Mouse (Mus musculus) left cerebral cortex, adult 9 months (tissue): ENCODE data around the gene Dennd1c.

Experiments
- DNase-seq, 2 experiments: peaks; one replicate each; pipeline ENCODE4 v3.0.0; 2022; ENCODE audit warnings: low spot score in 2 of 2

Gene Dennd1c

DNA sequence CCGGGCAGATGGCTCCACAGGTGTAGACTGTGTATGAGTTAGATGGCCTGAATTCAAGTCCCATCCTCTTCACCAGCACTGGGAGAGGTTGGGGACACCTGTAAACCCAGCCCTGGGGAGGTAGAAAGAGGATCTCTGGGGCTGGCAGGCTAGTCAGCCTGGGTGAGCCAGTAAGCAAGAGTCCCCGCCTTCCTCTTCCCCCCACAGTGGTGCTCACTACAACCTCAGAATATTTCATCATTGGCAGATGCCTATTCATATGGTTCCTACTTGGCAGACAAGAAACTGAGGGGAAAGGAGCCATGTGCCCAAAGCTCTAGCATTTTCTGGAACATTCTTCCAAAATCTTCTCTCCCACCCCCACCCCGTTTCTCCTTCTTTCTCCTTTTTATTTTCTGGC, 29.5 kb downstream of the Dennd1c start:
- no peak for DNase-seq

DNA sequence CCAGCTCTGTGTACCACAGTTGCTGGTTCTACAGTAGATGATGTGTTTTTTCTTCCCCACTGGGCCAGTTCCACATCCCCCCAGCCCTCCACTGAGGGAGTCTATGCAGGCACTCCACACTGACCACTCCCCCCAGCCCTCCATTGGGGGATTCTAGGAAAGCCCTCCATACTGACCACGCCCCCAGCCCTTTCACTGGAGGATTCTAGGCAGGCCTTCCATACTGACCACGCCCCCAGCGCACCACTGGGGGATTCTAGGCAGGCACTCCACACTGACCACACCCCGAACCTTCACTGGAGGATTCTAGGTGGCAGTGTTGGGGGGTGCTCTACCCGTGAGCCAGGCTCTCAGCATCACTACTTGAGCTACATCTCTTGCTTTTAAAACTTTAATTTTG, 30.9 kb downstream of the Dennd1c start:
- DNase-seq: no peak

- no peak for DNase-seq
Observed at GRCm38 (mm10) chr17:57041554-57041953, 36.8 kb downstream of the Dennd1c start, which contains the start of gene Slc25a41. Slc25a41 (minus strand) TSS chr17:57041654.

GRCm38 (mm10) chr17:57038978-57039377, 39.3 kb downstream of the Dennd1c start:
- DNase-seq: no peak

GRCm38 (mm10) chr17:57032854-57033253, 45.5 kb downstream of the Dennd1c start:
- DNase-seq: no peak

DNA sequence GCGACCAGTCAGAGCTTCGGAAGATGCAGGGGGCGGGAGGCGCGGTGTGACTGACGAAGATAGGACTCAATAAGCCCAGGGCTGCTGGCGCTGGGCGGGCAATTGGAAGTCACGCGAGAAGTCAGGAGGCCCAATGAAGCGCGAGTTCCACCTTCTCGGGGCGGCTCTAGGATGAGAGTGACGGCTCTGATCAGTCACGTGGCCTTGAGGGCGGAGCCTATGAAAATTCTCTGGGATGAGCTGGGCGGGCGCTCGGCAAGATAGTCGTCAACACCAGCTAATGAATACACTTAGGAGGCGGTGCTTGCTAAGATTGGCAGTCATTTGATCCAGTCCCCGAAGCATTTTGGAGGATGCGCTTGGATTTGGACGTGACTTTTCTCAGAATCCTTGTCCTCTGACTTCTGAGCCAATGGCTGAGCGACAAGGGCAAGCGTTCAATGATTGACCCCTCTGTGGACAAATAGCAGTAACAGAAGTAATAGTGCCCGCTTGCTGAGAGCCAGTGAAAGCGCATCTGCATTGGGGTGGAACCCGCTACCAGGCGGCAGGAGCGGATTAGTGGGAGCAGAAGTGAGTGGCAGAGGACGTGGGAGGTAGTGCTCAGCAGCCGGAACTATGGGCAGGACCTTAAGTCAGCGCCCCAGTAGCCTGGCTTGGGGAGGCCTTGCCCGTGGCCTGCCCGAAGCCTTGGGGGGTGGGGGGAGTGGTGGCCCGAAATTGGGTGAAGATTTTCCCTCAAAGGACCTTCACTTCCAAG, 46.5 kb downstream of the Dennd1c start:
- peak; percentile 100 for DNase-seq

- DNase-seq: no peak
Observed at GRCm38 (mm10) chr17:57030931-57031660, 47.2 kb downstream of the Dennd1c start, which contains the start of gene Khsrp. Khsrp (minus strand) TSS chr17:57031522.

- no peak for DNase-seq
Observed at GRCm38 (mm10) chr17:57029691-57030090, 48.6 kb downstream of the Dennd1c start.

DNA sequence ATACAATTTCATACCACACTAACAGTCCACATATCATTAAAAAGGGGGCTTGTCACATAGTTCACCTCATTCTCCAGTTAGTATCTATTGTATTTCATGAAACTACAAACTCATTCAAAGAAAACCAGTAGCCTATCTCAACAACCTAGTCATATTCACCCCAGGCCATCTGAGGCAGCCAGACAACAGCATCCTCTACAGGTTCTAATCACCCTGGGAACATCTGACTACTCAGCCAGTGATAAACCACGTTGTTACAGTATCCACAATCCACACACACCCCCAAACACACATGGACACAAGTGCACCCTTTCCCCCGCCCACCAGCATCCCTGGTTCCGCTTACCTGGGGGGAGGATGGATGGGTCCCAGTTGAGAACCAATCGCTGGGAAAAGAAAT, 50.8 kb downstream of the Dennd1c start:
- DNase-seq: no peak

- DNase-seq: no peak
Observed at GRCm38 (mm10) chr17:57020960-57021359, 57.4 kb downstream of the Dennd1c start.

DNA sequence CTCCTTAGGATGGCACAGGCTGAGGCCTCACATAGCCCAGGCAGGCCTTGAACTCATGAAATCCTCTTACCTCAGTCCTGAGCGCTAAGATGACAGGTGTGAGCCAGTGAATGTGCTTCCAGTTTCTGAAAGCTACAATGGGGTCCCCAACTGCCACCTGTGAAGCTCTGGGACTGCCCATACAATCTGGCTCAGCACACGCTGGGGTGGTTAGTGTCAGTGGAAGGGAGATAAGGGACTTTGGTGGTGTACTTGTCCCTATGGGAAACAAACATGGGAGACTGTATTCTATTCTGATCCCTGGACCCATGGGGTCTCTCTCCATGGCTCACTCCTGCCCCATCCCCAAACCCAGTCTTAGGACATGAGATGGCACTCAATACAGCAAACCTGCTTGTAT, 58.6 kb downstream of the Dennd1c start:
- DNase-seq: no peak
